Mouse (Mus musculus) cerebellum, postnatal 10 days (tissue): Measurements from ENCODE around the gene Prrt4.
"Not testable (repeated sequence)": the region's sequence is repeated elsewhere in the genome, so short reads cannot be mapped to it uniquely, and the experiment has no call there.

ENCODE experiments used
- DNase-seq, 2 experiments: peaks; one replicate each; pipeline ENCODE4 v3.0.0; 2021; ENCODE audit warnings: mixed read lengths in 2 of 2

Gene Prrt4

DNA sequence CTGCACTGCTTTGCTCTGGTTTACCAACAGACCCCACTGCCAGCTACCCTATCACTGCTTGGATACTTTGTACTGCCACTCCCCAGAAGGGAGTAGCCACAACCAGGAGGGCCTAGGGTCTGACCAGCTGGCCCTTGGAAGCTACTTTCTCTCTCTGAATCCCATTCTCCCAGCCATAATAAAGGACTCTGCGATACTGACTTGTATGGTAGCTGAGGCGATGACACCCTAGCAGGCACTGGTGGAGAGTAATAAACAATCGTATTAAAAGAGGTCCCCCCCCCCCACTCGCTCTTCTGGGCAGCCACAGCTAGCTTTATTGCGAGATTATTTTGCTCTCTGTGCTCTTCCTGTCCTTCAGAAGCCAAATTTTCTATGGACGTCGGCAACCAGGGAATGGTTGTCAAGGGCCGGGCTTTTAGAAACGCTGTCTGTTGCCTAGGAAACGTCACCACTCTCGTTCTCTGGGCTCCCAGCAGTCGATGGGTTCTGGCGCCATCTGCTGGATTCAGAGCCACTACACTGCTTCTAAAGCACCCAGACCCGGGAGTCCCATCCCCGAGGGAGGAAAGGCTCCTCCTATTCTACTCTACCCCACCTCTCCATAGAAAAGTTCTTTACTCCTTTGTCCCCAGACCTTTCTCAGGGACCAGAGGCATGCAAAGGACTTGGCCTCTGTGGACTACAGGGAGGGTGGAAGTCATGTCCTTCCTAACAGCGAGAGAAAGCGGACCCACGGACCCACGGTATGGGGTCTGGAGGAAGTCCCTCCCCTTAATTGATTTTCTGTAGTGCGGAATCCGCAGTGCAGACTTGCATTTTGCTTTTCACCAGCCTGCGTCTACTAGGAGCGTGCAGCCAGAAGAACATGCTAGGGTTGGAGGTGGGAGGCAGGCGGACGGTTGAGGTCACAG is 19.2 kb upstream of the Prrt4 start:
- peak; percentile 96 to 97 for DNase-seq

DNA sequence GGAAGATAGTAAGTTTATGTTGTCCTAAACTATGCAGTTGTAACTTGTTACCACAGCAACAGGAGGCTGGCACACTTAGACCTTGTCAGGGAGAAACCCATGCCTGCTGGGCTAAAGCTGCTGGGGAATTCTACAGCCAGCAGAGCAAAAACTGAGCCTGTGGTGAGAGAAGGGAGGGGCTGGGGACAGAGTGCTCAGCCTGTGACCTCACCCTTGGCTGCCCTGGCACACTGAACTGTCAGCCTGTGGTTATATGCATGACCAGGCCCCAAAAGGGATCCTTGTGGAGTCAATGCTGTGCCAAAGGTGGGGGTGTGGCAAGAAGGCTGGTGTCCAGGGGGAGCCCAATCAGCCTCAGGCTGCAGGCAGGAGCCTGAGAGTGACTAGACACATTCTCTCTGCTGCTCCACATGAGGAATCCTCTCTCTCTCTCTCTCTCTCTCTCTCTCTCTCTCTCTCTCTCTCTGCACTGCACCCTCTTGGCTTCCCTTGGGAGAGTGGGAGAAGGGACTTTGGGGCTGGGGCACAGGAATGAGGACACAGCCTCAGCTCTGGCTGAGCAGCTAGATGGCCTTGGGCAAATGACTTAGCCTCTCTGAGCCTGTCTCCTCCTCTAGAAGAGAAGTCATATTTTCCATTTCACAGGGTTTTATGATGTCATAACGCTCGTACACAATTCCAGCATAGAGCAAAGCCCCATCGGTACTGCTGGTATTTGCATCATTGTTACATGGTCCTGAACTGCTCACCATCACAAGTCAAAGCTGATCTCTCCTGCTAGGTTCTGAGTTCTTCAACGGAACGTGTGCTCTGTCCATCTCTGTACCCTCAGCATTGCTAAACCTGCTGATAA is 16.7 kb upstream of the Prrt4 start:
- peak; percentile 41 to 53 for DNase-seq

DNA sequence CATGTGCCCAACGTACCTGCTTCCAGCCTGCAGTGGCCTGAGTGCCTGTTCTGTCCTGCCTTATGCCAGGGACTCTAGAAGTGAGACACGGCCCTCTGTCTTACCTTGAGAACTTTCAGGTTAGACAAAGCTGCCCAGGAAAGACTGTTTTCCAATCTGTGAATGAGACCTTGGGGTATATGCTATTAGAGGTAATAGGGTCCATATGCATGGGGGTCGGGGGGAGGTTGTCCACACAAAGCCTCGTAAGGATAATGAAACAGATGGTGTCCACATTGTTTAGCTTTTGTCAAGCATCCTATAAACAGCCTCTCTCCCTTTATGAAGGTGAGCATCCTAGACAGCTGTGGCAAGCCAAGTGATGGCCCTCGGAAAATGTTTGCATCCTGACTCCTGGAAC is 15.8 kb upstream of the Prrt4 start:
- peak in 1 of 2 experiments; percentile 0 for DNase-seq

- DNase-seq: peak in 1 of 2 experiments; percentile 1
These were observed 14.8 kb upstream of the Prrt4 start for GRCm38 (mm10) chr6:29193961-29194750.

- DNase-seq: peak in 1 of 2 experiments; percentile 0
These were observed 8.6 kb upstream of the Prrt4 start for GRCm38 (mm10) chr6:29187936-29188335.

DNA sequence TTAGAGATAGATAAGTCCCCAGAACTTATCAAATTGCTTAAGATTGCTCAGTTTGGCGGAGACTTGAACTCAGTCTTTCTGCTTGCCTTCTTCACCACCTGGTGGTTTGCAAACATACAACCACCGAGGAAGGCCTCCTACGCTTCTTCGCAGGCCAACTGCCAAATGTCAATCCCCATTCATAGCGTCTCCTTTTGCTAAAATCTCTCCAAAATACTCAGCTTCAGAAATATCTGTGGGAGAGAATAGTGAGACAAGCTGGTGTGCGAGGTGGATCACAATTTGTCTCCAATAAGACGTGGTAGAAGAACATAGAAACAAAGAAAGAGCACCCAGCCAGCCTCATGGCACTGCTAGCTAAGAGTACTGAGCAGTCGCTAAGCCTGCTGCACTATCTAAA is 459 bp upstream of the Prrt4 start:
- DNase-seq: no peak

- no peak for DNase-seq
These were observed 1.2 kb downstream of the Prrt4 start for GRCm38 (mm10) chr6:29177901-29178879.

DNA sequence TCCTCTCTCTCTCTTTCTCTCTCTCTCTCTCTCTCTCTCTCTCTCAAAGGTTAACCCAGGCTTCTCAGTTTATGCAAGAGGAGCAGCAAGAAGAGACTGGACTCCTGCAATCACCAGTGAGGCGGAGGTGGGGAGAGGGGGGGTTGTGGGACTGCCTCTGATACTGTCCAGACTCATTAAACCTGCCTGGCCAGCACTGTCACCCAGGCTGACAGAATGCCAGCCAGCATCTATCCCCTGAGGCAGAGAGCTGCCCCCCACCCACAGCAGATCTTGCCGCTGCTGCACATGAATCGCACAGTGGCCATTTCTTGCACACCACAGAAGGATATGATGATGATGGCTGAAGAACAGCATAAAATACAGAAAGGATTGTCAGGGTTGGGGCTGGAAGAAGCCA is 4.3 kb downstream of the Prrt4 start:
- no peak for DNase-seq

GRCm38 (mm10) chr6:29174368-29174767 is 5.0 kb downstream of the Prrt4 start:
- DNase-seq: no peak

- DNase-seq: peak; percentile 86
These were observed 8.4 kb downstream of the Prrt4 start for GRCm38 (mm10) chr6:29170952-29171388.

DNA sequence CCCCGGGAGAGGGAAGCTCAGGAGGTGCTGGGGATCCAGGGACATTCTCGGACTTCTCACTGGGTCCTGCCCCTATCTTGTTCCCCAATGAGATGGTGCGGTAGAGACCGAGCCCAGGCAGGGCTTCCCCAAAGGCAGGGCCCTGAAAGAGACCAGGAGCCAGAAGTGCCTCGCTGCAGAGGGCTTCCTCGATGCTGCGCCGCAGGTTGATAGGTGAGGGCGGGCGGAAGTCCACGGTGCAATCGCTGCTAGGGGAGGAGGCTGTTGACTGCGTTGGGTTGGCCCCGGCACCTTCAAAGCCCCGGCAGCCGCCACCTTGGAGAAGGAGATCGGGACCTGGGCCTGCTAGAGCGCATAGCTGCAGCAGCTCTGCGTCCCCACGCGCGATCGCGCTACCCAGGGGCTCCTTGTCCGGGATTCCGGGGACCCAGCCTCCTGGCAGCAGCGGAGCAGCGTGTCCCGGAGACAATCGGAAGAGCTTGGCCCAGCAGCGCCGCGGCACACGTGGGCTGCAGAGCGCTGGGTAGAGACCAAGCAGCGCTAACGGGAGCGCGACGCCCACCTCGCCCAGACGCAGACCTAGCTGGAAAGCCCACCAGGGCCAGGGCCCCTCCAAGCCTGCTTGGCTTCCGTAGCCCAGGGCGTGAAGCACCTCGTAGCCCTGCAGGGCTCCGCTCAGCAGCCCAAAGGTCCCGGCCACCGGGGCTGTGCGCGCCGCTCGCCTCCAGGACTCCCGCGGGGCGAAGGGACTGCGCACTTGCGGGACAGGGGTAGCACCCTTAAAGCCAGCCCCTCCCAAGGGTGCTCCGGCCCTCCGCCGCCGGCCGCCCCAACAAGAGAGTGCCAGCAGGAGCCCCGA is 9.1 kb downstream of the Prrt4 start:
- peak; percentile 48 to 57 for DNase-seq

- DNase-seq: peak in 1 of 2 experiments; percentile 23
These were observed 9.7 kb downstream of the Prrt4 start for GRCm38 (mm10) chr6:29169675-29170062.

GRCm38 (mm10) chr6:29168871-29169270 is 10.5 kb downstream of the Prrt4 start:
- DNase-seq: no peak

GRCm38 (mm10) chr6:29166196-29166595 is 13.2 kb downstream of the Prrt4 start:
- peak; percentile 76 to 82 for DNase-seq

DNA sequence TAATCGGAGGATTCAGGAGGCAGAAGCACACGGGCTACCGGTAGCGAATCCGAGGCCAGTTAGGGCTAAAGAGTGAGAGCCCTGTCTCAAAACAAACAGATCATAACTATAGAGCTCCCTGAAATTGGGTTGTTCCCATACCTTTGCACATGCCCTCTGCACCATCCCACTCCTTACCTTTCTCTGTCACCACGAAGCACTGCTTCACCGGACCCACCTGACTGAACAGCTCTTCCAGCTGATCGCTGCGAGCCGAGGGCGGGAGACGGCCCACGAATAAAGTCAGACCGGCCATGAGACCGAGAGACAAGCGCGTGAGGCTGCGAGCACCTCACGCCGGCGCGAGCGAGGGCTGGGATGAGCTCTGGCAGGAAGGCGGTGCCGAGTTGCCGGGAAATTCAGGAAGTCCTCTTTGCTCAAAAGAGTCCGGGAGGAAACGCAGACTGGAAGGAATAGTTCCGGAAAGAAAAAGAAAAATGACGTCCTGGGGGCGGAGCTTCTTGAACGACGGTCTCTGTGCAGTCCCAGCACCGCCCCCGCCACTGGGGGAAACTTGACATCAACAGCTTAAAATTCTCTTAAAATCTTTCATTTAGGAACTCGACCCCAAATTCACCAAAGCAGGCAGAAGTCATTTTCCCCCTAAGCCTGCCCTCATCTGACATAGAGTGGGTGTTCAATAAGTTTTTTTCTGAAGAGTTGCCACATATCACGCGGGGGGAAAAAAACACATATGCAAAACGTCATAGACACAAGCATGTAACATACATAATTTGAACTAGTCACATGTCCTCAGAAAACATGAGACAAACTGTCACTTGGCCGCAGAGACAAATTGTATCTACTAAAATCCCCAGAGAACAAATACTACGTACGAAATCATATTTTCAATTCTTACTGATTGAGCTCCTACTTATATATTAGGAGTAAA is 14.8 kb downstream of the Prrt4 start, which contains the start of gene Rbm28:
Gene Rbm28 (minus strand): TSS at position 693 of the 931 bp plus-strand sequence.
- DNase-seq: peak; percentile 91 to 93

- not testable (repeated sequence) for DNase-seq
These were observed 18.1 kb downstream of the Prrt4 start for GRCm38 (mm10) chr6:29161291-29161690.

- DNase-seq: no peak
These were observed 18.6 kb downstream of the Prrt4 start for GRCm38 (mm10) chr6:29160786-29161185.

DNA sequence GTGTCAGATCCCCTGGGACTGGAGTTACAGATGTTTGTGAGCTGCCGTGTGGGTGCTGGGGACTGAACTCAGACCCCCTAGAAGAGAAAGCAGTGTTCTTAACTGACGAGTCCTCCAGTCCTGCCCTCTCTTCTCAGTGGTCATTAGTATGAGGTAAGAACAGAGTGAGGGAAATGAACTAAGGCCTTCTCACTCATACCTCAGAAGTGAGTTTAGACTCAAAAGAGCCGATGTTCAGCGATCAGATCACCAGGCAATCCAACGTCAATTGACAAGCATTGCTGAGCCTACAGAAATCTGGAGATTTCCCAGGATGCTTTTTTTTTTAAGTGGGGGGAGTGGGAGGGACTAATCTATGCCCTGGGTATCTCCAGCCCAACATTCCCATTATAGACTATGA is 23.1 kb downstream of the Prrt4 start:
- no peak for DNase-seq

- DNase-seq: no peak
These were observed 29.4 kb downstream of the Prrt4 start for GRCm38 (mm10) chr6:29150001-29150400.
